Mouse (Mus musculus) stomach, postnatal 0 days (tissue): ENCODE results near the gene Snupn. TPM values are rescaled to one million over a fixed set of nuclear protein-coding genes. Genes with fewer than 3 reads are reported as not detected.
"Not testable (repeated sequence)": the region's sequence is repeated elsewhere in the genome, so short reads cannot be mapped to it uniquely, and the experiment has no call there.

Experiments
- ATAC-seq: fragments of 200-750 bp; cut with Nextera tagmentation; 2 replicates; pipeline ENCODE4 v1.8.0; 2017; ENCODE audit not compliant: low FRiP score, low TSS enrichment
- DNase-seq: peaks from one replicate; pipeline ENCODE4 v3.0.0-alpha.2; 2016; ENCODE audit warnings: low spot score
- H3K27ac ChIP-seq: fragments of 300-500 bp; sonication (generic); replicated peaks from 2 replicates; pipeline ENCODE4 v1.5.1; 2014; ENCODE audit warnings: mild to moderate bottlenecking, control low read depth
- H3K27me3 ChIP-seq: fragments of 300-500 bp; sonication (generic); 2 replicates; pipeline ENCODE4 v1.6.1; 2014; ENCODE audit warnings: low read length; ENCODE audit not compliant: control insufficient read depth, insufficient read depth
- H3K36me3 ChIP-seq: fragments of 300-500 bp; sonication (generic); 2 replicates; pipeline ENCODE4 v1.6.1; 2014; ENCODE audit warnings: low read length, mixed read lengths; ENCODE audit not compliant: control insufficient read depth, insufficient read depth
- H3K4me1 ChIP-seq: fragments of 300-500 bp; sonication (generic); replicated peaks from 2 replicates; pipeline ENCODE4 v1.6.1; 2014; ENCODE audit warnings: antibody characterized with exemption; ENCODE audit not compliant: control insufficient read depth, insufficient read depth
- H3K4me2 ChIP-seq: fragments of 300-500 bp; sonication (generic); replicated peaks from 2 replicates; pipeline ENCODE4 v1.6.1; 2014; ENCODE audit warnings: low read depth, mild to moderate bottlenecking, control low read depth, moderate library complexity
- H3K4me3 ChIP-seq: fragments of 300-500 bp; sonication (generic); 2 replicates; pipeline ENCODE4 v1.5.1; 2014; ENCODE audit warnings: low read depth, low read length, control low read depth
- H3K9ac ChIP-seq: fragments of 300-500 bp; sonication (generic); 2 replicates; pipeline ENCODE4 v1.6.1; 2014; ENCODE audit warnings: mild to moderate bottlenecking, low read length, control low read depth, mixed read lengths
- H3K9me3 ChIP-seq: fragments of 300-500 bp; sonication (generic); 2 replicates; pipeline ENCODE4 v1.6.1; 2016; ENCODE audit warnings: low read length; ENCODE audit not compliant: control insufficient read depth
- CTCF ChIP-seq: IDR thresholded peaks from 2 replicates; pipeline ENCODE4 v1.5.1; 2016; ENCODE audit warnings: antibody characterized with exemption, low read depth, mild to moderate bottlenecking, moderate library complexity
- EP300 ChIP-seq: optimal IDR thresholded peaks from 2 replicates; pipeline ENCODE3; 2016; ENCODE audit warnings: antibody characterized with exemption
- whole genome bisulfite sequencing: fragments of 180-500 bp; shearing (Covaris S2); extraction: QIAGEN DNeasy Blood & Tissue Kit; methylation state at CpG from one replicate; pipeline ENCODE4 v1.1.7; 2014; 5-methylcytosine and 5-hydroxymethylcytosine counted together
- polyA plus RNA-seq: library from polyadenylated mRNA; unstranded; fragments of >200 nt; fragmentation: Nextera tagmentation; extraction: Ambion mirVana; gene quantifications from 2 replicates; pipeline ENCODE4 v1.2.1, GENCODE M21; 2015

Snupn gene
- polyA plus RNA-seq, result 13.8 and 14.0 TPM in 2 replicates

- TF ChIP-seq CTCF (peak; percentile 5; the same call in 1 of the 2 replicates), EP300 (no peak)
- ATAC-seq, result peak; percentile 100
- H3K36me3 ChIP-seq, result no peaks in the 10 kb centered on the region
- under 1% methylated on average over 50 of the region's 50 CpGs for WGBS
- H3K9me3 ChIP-seq, result no peaks in the 10 kb centered on the region
- H3K4me3 ChIP-seq, result peak within 1 kb of the TSS; percentile 57
- no peaks in the 10 kb centered on the region for H3K27me3 ChIP-seq
- no peaks in the 10 kb centered on the region for H3K4me1 ChIP-seq
- H3K9ac ChIP-seq, result peak within 1 kb of the TSS; percentile 79
- DNase-seq, result peak; percentile 99
- H3K4me2 ChIP-seq, result peak within 1 kb of the TSS; percentile 75
- H3K27ac ChIP-seq, result peak within 1 kb of the TSS; percentile 91
Observed at GRCm38 (mm10) chr9:56950414-56951400, at the start of gene Snupn. TSS of gene Snupn (plus strand) at chr9:56950878.

DNA sequence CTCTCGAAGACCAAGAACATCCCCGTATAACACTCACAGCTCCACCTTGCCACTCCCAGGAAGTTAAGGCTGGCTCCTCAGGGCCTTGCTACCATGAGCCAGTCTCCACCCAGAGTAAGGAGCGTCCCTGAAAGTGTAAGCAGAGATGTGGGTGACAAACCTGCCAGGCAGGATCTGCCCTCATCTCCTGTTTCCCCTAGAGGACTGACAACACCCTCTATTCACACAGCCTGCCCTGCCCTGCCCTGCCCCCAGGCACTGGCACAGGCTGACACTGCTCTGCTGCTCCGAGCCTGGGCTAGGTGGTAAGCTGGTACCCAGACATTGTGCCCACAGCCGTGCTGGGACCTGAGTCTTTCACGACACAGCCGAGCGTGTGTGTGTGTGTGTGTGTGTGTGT lies 49.5 kb upstream of the Snupn start:
- peak; percentile 91 for DNase-seq
- no peak overlapping the region for H3K4me2 ChIP-seq
- H3K9me3 ChIP-seq, result no peaks in the 10 kb centered on the region
- peak; percentile 96 for ATAC-seq
- no peak overlapping the region for H3K4me3 ChIP-seq
- TF ChIP-seq EP300 (peak; percentile 41), CTCF (peak; percentile 24; the same call in 1 of the 2 replicates)
- H3K4me1 ChIP-seq, result no peaks in the 10 kb centered on the region
- no peaks in the 10 kb centered on the region for H3K27me3 ChIP-seq
- H3K36me3 ChIP-seq, result no peaks in the 10 kb centered on the region
- no peak overlapping the region for H3K9ac ChIP-seq
- 38% methylated on average over 8 of the region's 8 CpGs for WGBS
- peak overlapping the region; percentile 70 for H3K27ac ChIP-seq

DNA sequence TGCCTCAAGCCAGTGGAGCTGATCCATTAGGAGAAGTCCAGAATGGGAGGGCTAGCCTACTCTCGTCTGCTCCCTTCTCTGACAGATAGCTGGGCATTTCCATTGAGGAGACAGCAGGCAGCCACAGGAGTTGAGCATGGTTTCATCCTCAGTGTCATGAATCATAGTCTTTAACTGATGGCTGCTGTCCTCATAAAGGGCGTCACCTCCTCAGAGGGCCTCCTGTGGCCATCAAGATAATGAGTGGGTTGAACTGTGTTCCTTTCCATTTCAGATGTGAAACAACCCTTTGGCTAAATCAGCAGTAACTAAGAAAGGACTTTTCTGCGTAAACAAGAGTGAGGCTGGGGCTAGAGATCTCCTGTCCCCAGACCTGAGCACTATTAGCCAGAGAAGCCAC lies 47.0 kb upstream of the Snupn start:
- H3K4me1 ChIP-seq, result no peaks in the 10 kb centered on the region
- DNase-seq, result no peak

DNA sequence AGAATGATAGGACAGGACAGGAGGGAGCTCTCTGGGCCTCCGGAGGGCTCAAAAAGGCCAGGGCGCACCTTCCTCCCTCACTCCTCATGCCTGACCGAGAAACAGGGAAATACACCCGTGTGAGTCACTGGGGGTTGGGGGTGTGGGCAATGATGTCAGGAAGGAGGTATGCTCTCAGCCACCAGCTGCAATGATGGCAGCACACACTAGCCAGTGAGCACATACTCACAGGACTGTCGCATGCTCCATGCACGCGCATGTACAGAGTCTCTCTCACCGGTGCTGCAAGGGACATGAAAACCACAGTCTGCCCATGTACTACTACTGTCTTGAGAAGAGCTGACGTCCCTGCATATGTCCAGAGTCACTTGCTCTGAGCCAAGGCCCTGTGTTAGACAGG lies 43.1 kb upstream of the Snupn start:
- peak; percentile 88 for ATAC-seq

More for the DNA sequence above, 47.0 kb upstream of the Snupn start:
- H3K9ac ChIP-seq, result no peak overlapping the region
- H3K4me3 ChIP-seq, result no peak overlapping the region
- no peaks in the 10 kb centered on the region for H3K36me3 ChIP-seq
- H3K4me2 ChIP-seq, result no peak overlapping the region
- TF ChIP-seq CTCF (no peak), EP300 (no peak)
- no peaks in the 10 kb centered on the region for H3K9me3 ChIP-seq
- WGBS, result 82% methylated on average over 3 of the region's 3 CpGs
- H3K27me3 ChIP-seq, result no peaks in the 10 kb centered on the region
- no peak overlapping the region for H3K27ac ChIP-seq
- ATAC-seq, result no peak

DNA sequence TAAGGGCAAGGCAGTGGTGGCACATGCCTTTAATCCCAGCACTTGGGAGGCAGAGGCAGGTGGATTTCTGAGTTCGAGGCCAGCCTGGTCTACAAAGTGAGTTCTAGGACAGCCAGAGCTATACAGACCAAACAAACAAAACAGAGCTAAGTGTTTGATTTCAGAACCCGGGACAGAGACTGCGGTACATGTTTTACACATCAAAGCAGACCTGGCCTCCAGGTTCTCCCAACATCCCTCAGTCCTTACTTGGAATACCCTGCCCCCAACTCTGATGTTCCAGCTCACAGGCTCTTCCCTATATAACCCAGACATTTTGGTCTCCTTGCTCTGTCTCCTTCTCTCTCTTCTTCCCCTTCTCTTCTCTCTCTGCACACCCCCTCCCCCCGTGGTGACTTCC lies 40.7 kb upstream of the Snupn start:
- 40% methylated on average over 4 of the region's 4 CpGs for WGBS
- H3K9me3 ChIP-seq, H3K9ac ChIP-seq, H3K27ac ChIP-seq, H3K27me3 ChIP-seq, DNase-seq, H3K4me1 ChIP-seq, ATAC-seq, H3K36me3 ChIP-seq, H3K4me2 ChIP-seq, H3K4me3 ChIP-seq: not testable (repeated sequence)

More for the DNA sequence above, 43.1 kb upstream of the Snupn start:
- H3K9ac ChIP-seq, result no peak overlapping the region
- no peaks in the 10 kb centered on the region for H3K9me3 ChIP-seq
- no peak overlapping the region for H3K4me2 ChIP-seq
- no peaks in the 10 kb centered on the region for H3K27me3 ChIP-seq
- H3K4me1 ChIP-seq, result no peaks in the 10 kb centered on the region
- 52% methylated on average over 9 of the region's 9 CpGs for WGBS
- TF ChIP-seq EP300, result no peak
- no peak for TF ChIP-seq CTCF
- no peak overlapping the region for H3K4me3 ChIP-seq
- peak overlapping the region; percentile 75 for H3K27ac ChIP-seq
- no peaks in the 10 kb centered on the region for H3K36me3 ChIP-seq
- DNase-seq, result peak; percentile 83

DNA sequence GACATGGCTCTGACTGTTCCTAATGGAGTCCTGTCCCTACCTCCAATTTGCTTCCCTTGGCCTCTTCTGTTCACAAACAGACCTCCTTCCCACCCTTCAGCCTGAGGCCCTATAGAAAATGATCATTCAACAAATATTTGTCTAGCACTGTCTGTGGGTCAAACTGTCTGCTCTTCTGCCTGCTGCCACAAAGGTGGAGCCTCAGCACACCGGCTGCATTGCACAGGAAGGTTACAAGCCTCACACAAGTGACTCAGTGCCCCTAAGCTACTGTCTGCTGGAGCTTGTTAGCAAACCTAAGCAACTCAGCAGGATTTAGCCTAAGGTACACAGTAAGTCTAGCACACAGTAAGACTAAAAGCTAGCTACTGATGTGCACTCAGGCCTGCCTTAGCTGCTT lies 39.7 kb upstream of the Snupn start:
- H3K9me3 ChIP-seq, result no peaks in the 10 kb centered on the region
- DNase-seq (no peak), ATAC-seq (no peak)
- no peak for TF ChIP-seq CTCF
- no peak for TF ChIP-seq EP300
- H3K27ac ChIP-seq, result no peak overlapping the region
- H3K4me3 ChIP-seq, result no peak overlapping the region
- 18% methylated on average over 1 of the region's 1 CpGs for WGBS
- no peak overlapping the region for H3K9ac ChIP-seq
- no peak overlapping the region for H3K4me2 ChIP-seq
- 0 out of 2 replicates have a peak, but pooled peaks cover 3% of the 10 kb centered on the region for H3K4me1 ChIP-seq
- no peaks in the 10 kb centered on the region; the same call in 1 of the 2 replicates for H3K36me3 ChIP-seq
- no peaks in the 10 kb centered on the region for H3K27me3 ChIP-seq
